Mouse (Mus musculus) heart, embryonic 16.5 days (tissue): ENCODE data around the gene Ffar1. TPM values are rescaled to one million over a fixed set of nuclear protein-coding genes. Genes with fewer than 3 reads are reported as not detected.

Experiments used
- ATAC-seq: fragments of 200-750 bp; cut with Nextera tagmentation; replicated peaks from 2 replicates; pipeline ENCODE4 v1.8.0; 2017; ENCODE audit warnings: moderate number of reproducible peaks; ENCODE audit not compliant: insufficient read depth, low FRiP score; ENCODE audit errors: extremely low read depth
- H3K27ac ChIP-seq: fragments of 300-500 bp; sonication (generic); 2 replicates; pipeline ENCODE4 v1.5.1; 2014; ENCODE audit warnings: mild to moderate bottlenecking, low read length, control low read depth, moderate library complexity
- H3K27me3 ChIP-seq: fragments of 300-500 bp; sonication (generic); 2 replicates; pipeline ENCODE4 v1.6.1; 2014; ENCODE audit warnings: low read length, mixed read lengths; ENCODE audit not compliant: control insufficient read depth, insufficient read depth
- H3K36me3 ChIP-seq: fragments of 300-500 bp; sonication (generic); 2 replicates; pipeline ENCODE4 v1.6.1; 2014; ENCODE audit not compliant: control insufficient read depth, insufficient read depth
- H3K4me1 ChIP-seq: fragments of 300-500 bp; sonication (generic); 2 replicates; pipeline ENCODE4 v1.6.1; 2014; ENCODE audit warnings: low read length, mixed read lengths; ENCODE audit not compliant: control insufficient read depth, insufficient read depth
- H3K4me2 ChIP-seq: fragments of 300-500 bp; sonication (generic); 2 replicates; pipeline ENCODE4 v1.6.1; 2014; ENCODE audit warnings: low read depth, mild to moderate bottlenecking, control low read depth, low read length
- H3K4me3 ChIP-seq: fragments of 300-500 bp; sonication (generic); 2 replicates; pipeline ENCODE4 v1.5.1; 2014; ENCODE audit warnings: mild to moderate bottlenecking, control low read depth, low read length
- H3K9ac ChIP-seq: fragments of 300-500 bp; sonication (generic); 2 replicates; pipeline ENCODE4 v1.6.1; 2014; ENCODE audit warnings: low read length, control low read depth
- H3K9me3 ChIP-seq: fragments of 300-500 bp; sonication (generic); replicated peaks from 2 replicates; pipeline ENCODE4 v1.6.1; 2016; ENCODE audit warnings: low read length; ENCODE audit not compliant: control insufficient read depth
- WGBS: fragments of 180-500 bp; shearing (Covaris S2); extraction: QIAGEN DNeasy Blood & Tissue Kit; methylation state at CpG from one replicate; pipeline ENCODE4 v1.1.7; 2014; 5-methylcytosine and 5-hydroxymethylcytosine counted together
- polyA plus RNA-seq: library from polyadenylated mRNA; unstranded; fragments of >200 nt; fragmentation: Nextera tagmentation; extraction: Ambion mirVana; gene quantifications from 2 replicates; pipeline ENCODE4 v1.2.1, GENCODE M21; 2015

Gene Ffar1
- polyA plus RNA-seq, 1 experiment from 2014 or later = 0.04 TPM

GRCm38 (mm10) chr7:30859635-30860402, 1.5 kb downstream of the Ffar1 start:
- Histone ChIP-seq H3K4me3 (no peak overlapping the region), H3K27me3 (peaks cover 19% of the 10 kb centered on the region), H3K9ac (no peak overlapping the region)

GRCm38 (mm10) chr7:30859290-30859634, 2.1 kb downstream of the Ffar1 start:
- ATAC-seq = no peak; the same call in 1 of the 2 replicates
- Histone ChIP-seq H3K27me3 (peaks cover 21% of the 10 kb centered on the region), H3K4me2 (no peak overlapping the region)

More at GRCm38 (mm10) chr7:30859635-30860402, 1.5 kb downstream of the Ffar1 start:
- ATAC-seq = no peak
- 10% methylated on average over 14 of the region's 16 CpGs for WGBS
- H3K9me3 ChIP-seq = no peaks in the 10 kb centered on the region
- H3K27ac ChIP-seq = no peak overlapping the region
- peak overlapping the region; percentile 52 for H3K4me2 ChIP-seq
- no peaks in the 10 kb centered on the region for H3K36me3 ChIP-seq
- H3K4me1 ChIP-seq = peaks cover 10% of the 10 kb centered on the region; the same call in 1 of the 2 replicates

GRCm38 (mm10) chr7:30857746-30858145, 3.6 kb downstream of the Ffar1 start:
- Histone ChIP-seq H3K9me3 (no peaks in the 10 kb centered on the region), H3K36me3 (no peaks in the 10 kb centered on the region), H3K9ac (no peak overlapping the region), H3K4me1 (peaks cover 5% of the 10 kb centered on the region; the same call in 1 of the 2 replicates), H3K4me2 (no peak overlapping the region), H3K27ac (no peak overlapping the region), H3K27me3 (peaks cover 21% of the 10 kb centered on the region), H3K4me3 (no peak overlapping the region)
- WGBS = 65% methylated on average over 1 of the region's 1 CpGs
- ATAC-seq = no peak

More at GRCm38 (mm10) chr7:30859290-30859634, 2.1 kb downstream of the Ffar1 start:
- peaks cover 10% of the 10 kb centered on the region; the same call in 1 of the 2 replicates for H3K4me1 ChIP-seq
- no peak overlapping the region for H3K9ac ChIP-seq
- no peak overlapping the region for H3K4me3 ChIP-seq
- no peaks in the 10 kb centered on the region for H3K36me3 ChIP-seq
- no peak overlapping the region for H3K27ac ChIP-seq
- H3K9me3 ChIP-seq = no peaks in the 10 kb centered on the region

- no peak for ATAC-seq
- no peak within 1 kb of the TSS for H3K4me3 ChIP-seq
- 47% methylated on average over 6 of the region's 6 CpGs for WGBS
- no peak within 1 kb of the TSS for H3K4me2 ChIP-seq
- no peaks in the 10 kb centered on the region for H3K9me3 ChIP-seq
- no peak within 1 kb of the TSS for H3K27ac ChIP-seq
- peaks cover 10% of the 10 kb centered on the region for H3K27me3 ChIP-seq
- H3K4me1 ChIP-seq = peaks cover 5% of the 10 kb centered on the region; the same call in 1 of the 2 replicates
- no peaks in the 10 kb centered on the region for H3K36me3 ChIP-seq
- no peak within 1 kb of the TSS for H3K9ac ChIP-seq
Observed at GRCm38 (mm10) chr7:30856078-30856477, 5.3 kb downstream of the Ffar1 start, which contains the start of gene Ffar3. Gene Ffar3 (minus strand): TSS chr7:30856178.

GRCm38 (mm10) chr7:30851421-30851820, 9.9 kb downstream of the Ffar1 start:
- no peaks in the 10 kb centered on the region for H3K4me1 ChIP-seq
- H3K9ac ChIP-seq = no peak overlapping the region
- H3K9me3 ChIP-seq = no peaks in the 10 kb centered on the region
- peaks cover 6% of the 10 kb centered on the region for H3K27me3 ChIP-seq
- WGBS = 76% methylated on average over 1 of the region's 1 CpGs
- H3K27ac ChIP-seq = no peak overlapping the region
- no peak for ATAC-seq
- H3K4me3 ChIP-seq = no peak overlapping the region
- H3K4me2 ChIP-seq = no peak overlapping the region
- H3K36me3 ChIP-seq = no peaks in the 10 kb centered on the region

- Histone ChIP-seq H3K27ac (no peak overlapping the region), H3K4me1 (no peaks in the 10 kb centered on the region), H3K9me3 (no peaks in the 10 kb centered on the region), H3K27me3 (no peaks in the 10 kb centered on the region), H3K36me3 (no peaks in the 10 kb centered on the region), H3K4me2 (no peak overlapping the region), H3K9ac (no peak overlapping the region), H3K4me3 (no peak overlapping the region)
- 62% methylated on average over 6 of the region's 6 CpGs for WGBS
- ATAC-seq = no peak
Observed at GRCm38 (mm10) chr7:30847934-30848333, 13.4 kb downstream of the Ffar1 start.

GRCm38 (mm10) chr7:30847386-30847785, 14.0 kb downstream of the Ffar1 start:
- no peak overlapping the region for H3K27ac ChIP-seq
- WGBS = 71% methylated on average over 5 of the region's 5 CpGs
- H3K9me3 ChIP-seq = no peaks in the 10 kb centered on the region
- H3K4me3 ChIP-seq = no peak overlapping the region
- H3K36me3 ChIP-seq = no peaks in the 10 kb centered on the region
- H3K27me3 ChIP-seq = no peaks in the 10 kb centered on the region
- ATAC-seq = no peak
- H3K9ac ChIP-seq = no peak overlapping the region
- H3K4me1 ChIP-seq = no peaks in the 10 kb centered on the region
- no peak overlapping the region for H3K4me2 ChIP-seq

GRCm38 (mm10) chr7:30846505-30847053, 14.8 kb downstream of the Ffar1 start:
- WGBS = 77% methylated on average over 2 of the region's 2 CpGs
- H3K9ac ChIP-seq = no peak overlapping the region
- ATAC-seq = no peak

GRCm38 (mm10) chr7:30844676-30845297, 16.6 kb downstream of the Ffar1 start:
- Histone ChIP-seq H3K27ac (no peak overlapping the region), H3K36me3 (no peaks in the 10 kb centered on the region), H3K9me3 (no peaks in the 10 kb centered on the region), H3K4me3 (no peak overlapping the region), H3K27me3 (no peaks in the 10 kb centered on the region), H3K4me2 (no peak overlapping the region), H3K9ac (no peak overlapping the region), H3K4me1 (peaks cover 4% of the 10 kb centered on the region; the same call in 1 of the 2 replicates)
- WGBS = 39% methylated on average over 7 of the region's 7 CpGs
- no peak for ATAC-seq

More at GRCm38 (mm10) chr7:30846505-30847053, 14.8 kb downstream of the Ffar1 start:
- H3K4me1 ChIP-seq = no peaks in the 10 kb centered on the region
- H3K27me3 ChIP-seq = no peaks in the 10 kb centered on the region
- no peak overlapping the region for H3K4me2 ChIP-seq
- no peaks in the 10 kb centered on the region for H3K36me3 ChIP-seq
- no peak overlapping the region for H3K27ac ChIP-seq
- no peaks in the 10 kb centered on the region for H3K9me3 ChIP-seq
- no peak overlapping the region for H3K4me3 ChIP-seq
